Mouse (Mus musculus): ENCODE measurements around the gene Mpped1. TPM values are rescaled to one million over a fixed set of nuclear protein-coding genes. Genes with fewer than 3 reads are reported as not detected.

The Mpped1 gene
- not detected for polyA plus RNA-seq (2014; fragmentation: Illumina TruSeq; extraction: RNeasy Lipid Tissue Mini Kit (QIAGEN cat#74804); ENCODE audit: low read depth, low replicate concordance)

DNA sequence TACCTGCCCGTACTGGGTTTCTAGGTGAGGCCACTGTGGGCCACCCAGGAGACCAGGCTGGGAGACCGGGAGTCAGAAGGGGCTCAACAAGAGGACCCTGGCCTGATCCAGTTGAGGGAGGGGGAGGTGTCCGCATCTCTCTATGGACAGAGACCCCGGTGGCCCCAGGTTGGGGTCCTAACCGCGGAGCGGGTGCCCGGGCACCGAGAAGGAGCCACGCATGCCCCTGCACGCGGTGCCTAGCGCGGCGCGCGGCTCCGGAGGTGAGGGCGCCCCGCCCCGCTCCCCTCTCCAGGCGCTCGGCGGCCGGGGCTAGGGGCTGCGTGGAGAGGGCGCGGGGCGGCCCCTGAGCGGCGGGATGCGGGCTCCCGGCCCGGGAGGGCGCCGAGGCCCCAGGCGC, at the start of gene Mpped1:
Mpped1 (plus strand) TSS at position 81 of the 400 bp plus-strand sequence.

Other genes starting within 250 kb of the Mpped1 start
- 0.61 TPM for gene Tspo, start 215.9 kb upstream of the Mpped1 start, polyA plus RNA-seq (2014; fragmentation: Illumina TruSeq; extraction: RNeasy Lipid Tissue Mini Kit (QIAGEN cat#74804); ENCODE audit: low read depth, low replicate concordance)
- 2.9 TPM for gene Mcat, start 215.7 kb upstream of the Mpped1 start, polyA plus RNA-seq (2014; fragmentation: Illumina TruSeq; extraction: RNeasy Lipid Tissue Mini Kit (QIAGEN cat#74804); ENCODE audit: low read depth, low replicate concordance)
- 0.81 TPM for gene Ttll12, start 184.3 kb upstream of the Mpped1 start, polyA plus RNA-seq (2014; fragmentation: Illumina TruSeq; extraction: RNeasy Lipid Tissue Mini Kit (QIAGEN cat#74804); ENCODE audit: low read depth, low replicate concordance)
- gene Scube1, start 54.4 kb upstream of the Mpped1 start, polyA plus RNA-seq (2014; fragmentation: Illumina TruSeq; extraction: RNeasy Lipid Tissue Mini Kit (QIAGEN cat#74804); ENCODE audit: low read depth, low replicate concordance), result 0.24 TPM